Mouse (Mus musculus): Measurements from ENCODE around the gene Fasl. TPM values are rescaled to one million over a fixed set of nuclear protein-coding genes. Genes with fewer than 3 reads are reported as not detected.

The Fasl gene
- total RNA-seq (2014; rRNA removed) (0.63 and 1.4 TPM in 2 replicates), polyA plus RNA-seq (2015; fragmentation: Nextera tagmentation; extraction: Ambion mirVana) (0.56 TPM in 1 of 2 replicates, not detected in the other)

DNA sequence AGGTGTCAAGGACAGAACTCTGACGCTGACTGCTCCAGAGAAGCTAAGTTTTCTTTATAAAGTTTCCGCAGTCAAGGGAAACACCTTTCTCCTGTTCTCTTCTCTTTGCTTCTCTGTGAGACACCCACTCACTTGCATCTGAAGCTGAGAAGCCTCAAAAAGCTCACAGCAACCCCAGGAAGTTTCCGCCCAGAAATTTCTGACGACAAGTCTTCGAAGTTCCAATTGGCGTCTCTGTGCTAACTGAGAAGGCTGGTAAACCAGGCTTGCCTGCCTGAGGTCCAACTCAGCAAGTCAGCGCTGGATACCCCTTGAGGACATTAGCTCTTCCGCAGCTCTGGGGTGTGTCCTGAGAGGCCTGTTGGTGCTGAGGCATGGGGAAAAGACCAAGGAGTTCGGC is at the start of gene Fasl:
Gene Fasl (minus strand): TSS at position 157 of the 400 bp plus-strand sequence.
- 91% methylated on average over 9 of the region's 9 CpGs for WGBS
- TF ChIP-seq CTCF (IDR thresholded peaks at IDR 0.05; ENCODE audit: low read depth) = no peak
- no peak for ATAC-seq

DNA sequence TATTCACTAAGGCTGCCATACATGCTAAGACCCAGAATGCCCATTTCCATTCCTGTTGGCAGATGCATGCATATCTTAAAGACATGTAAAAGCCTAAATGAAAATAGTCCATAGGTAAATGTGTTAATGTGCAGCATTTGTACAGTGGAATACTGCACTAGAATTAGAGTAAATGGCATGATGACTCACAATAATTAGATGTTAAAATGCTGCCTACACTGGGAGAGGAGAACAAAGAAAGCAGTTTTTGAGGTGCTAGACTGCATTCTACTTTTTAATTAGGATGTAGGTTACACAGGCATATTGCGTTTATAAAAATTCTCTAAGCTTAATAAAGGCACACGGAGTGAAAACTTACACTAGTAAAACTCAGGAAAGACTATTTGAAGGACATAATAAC is 38.4 kb upstream of the Fasl start:
- Histone ChIP-seq H3K9me3 (ENCODE audit: low read length) (no peaks in the 10 kb centered on the region), H3K4me1 (ENCODE audit: insufficient read depth, low read length) (no peaks in the 10 kb centered on the region), H3K4me3 (ENCODE audit: low read length) (no peak overlapping the region), H3K36me3 (ENCODE audit: insufficient read depth, low read length) (peaks cover 11% of the 10 kb centered on the region; the same call in 1 of the 2 replicates), H3K9ac (replicated peaks; ENCODE audit: low read length) (no peak overlapping the region), H3K27ac (no peak overlapping the region), H3K27me3 (ENCODE audit: insufficient read depth, low read length) (no peaks in the 10 kb centered on the region), H3K4me2 (ENCODE audit: low read depth, low read length) (no peak overlapping the region)
- WGBS = 87% methylated on average over 2 of the region's 2 CpGs
- no peak for TF ChIP-seq CTCF (IDR thresholded peaks at IDR 0.05; ENCODE audit: low read depth)
- no peak for ATAC-seq
- DNase-seq (ENCODE audit: low spot score) = no peak

More for the DNA sequence above, at the start of gene Fasl:
- Histone ChIP-seq H3K4me2 (ENCODE audit: low read depth, low read length) (no peak within 1 kb of the TSS), H3K27ac (no peak within 1 kb of the TSS), H3K27me3 (ENCODE audit: insufficient read depth, low read length) (no peaks in the 10 kb centered on the region), H3K36me3 (ENCODE audit: insufficient read depth, low read length) (no peaks in the 10 kb centered on the region), H3K9me3 (ENCODE audit: low read length) (no peaks in the 10 kb centered on the region), H3K4me3 (ENCODE audit: low read length) (no peak within 1 kb of the TSS), H3K9ac (replicated peaks; ENCODE audit: low read length) (no peak within 1 kb of the TSS), H3K4me1 (ENCODE audit: insufficient read depth, low read length) (no peaks in the 10 kb centered on the region)
- DNase-seq (ENCODE audit: low spot score) = no peak

DNA sequence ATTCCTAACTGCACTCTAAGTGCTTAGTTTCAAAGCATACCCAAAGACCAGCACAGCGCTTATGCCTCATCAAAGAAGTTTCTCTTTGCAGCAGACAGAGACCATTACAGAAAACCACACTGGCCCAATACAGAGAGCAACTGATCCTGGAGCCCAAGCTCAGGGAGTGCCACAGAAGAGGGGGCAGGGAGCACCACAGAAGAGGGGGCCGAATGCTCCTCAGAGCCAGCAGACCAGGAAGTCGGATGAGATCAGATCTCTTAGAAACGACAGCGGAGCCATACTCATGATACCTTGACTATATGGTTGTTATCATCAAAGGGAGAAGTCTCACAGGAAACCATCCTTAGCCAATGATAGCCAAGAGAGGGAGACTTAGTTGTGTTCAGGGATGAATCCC is 21.1 kb upstream of the Fasl start:
- H3K4me2 ChIP-seq (ENCODE audit: low read depth, low read length) = no peak overlapping the region
- H3K9ac ChIP-seq (replicated peaks; ENCODE audit: low read length) = no peak overlapping the region
- no peaks in the 10 kb centered on the region for H3K36me3 ChIP-seq (ENCODE audit: insufficient read depth, low read length)
- DNase-seq (ENCODE audit: low spot score) (no peak), ATAC-seq (no peak)
- H3K4me1 ChIP-seq (ENCODE audit: insufficient read depth, low read length) = no peaks in the 10 kb centered on the region
- no peak overlapping the region for H3K4me3 ChIP-seq (ENCODE audit: low read length)
- no peaks in the 10 kb centered on the region for H3K9me3 ChIP-seq (ENCODE audit: low read length)
- no peak overlapping the region for H3K27ac ChIP-seq
- no peaks in the 10 kb centered on the region for H3K27me3 ChIP-seq (ENCODE audit: insufficient read depth, low read length)
- WGBS = 93% methylated on average over 5 of the region's 5 CpGs
- no peak for TF ChIP-seq CTCF (IDR thresholded peaks at IDR 0.05; ENCODE audit: low read depth)

DNA sequence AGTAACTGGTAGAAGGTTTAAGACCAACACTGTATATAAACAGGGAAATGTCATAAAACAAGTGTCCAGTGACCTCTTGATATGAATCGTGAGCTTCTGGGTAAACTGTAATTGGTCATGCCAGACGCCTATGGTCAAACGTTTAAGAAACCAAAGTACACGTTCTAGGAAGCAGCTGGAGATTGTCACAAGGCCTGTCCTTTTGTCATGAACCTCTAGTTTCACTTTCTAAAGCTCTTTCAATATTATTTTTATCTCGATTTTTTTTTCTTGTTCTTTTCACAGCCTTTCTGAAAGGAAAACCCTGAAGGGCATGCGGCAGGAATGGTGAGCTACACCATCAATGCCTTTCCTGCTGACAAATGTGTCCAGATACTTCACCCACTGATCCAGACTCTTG is 20.7 kb upstream of the Fasl start:
- H3K36me3 ChIP-seq (ENCODE audit: insufficient read depth, low read length) = no peaks in the 10 kb centered on the region
- 81% methylated on average over 6 of the region's 6 CpGs for WGBS
- ATAC-seq (no peak), DNase-seq (ENCODE audit: low spot score) (no peak)
- H3K27me3 ChIP-seq (ENCODE audit: insufficient read depth, low read length) = no peaks in the 10 kb centered on the region
- no peaks in the 10 kb centered on the region for H3K9me3 ChIP-seq (ENCODE audit: low read length)
- H3K9ac ChIP-seq (replicated peaks; ENCODE audit: low read length) = no peak overlapping the region
- H3K4me3 ChIP-seq (ENCODE audit: low read length) = no peak overlapping the region
- no peak overlapping the region for H3K4me2 ChIP-seq (ENCODE audit: low read depth, low read length)
- H3K4me1 ChIP-seq (ENCODE audit: insufficient read depth, low read length) = no peaks in the 10 kb centered on the region
- no peak for TF ChIP-seq CTCF (IDR thresholded peaks at IDR 0.05; ENCODE audit: low read depth)
- no peak overlapping the region for H3K27ac ChIP-seq

DNA sequence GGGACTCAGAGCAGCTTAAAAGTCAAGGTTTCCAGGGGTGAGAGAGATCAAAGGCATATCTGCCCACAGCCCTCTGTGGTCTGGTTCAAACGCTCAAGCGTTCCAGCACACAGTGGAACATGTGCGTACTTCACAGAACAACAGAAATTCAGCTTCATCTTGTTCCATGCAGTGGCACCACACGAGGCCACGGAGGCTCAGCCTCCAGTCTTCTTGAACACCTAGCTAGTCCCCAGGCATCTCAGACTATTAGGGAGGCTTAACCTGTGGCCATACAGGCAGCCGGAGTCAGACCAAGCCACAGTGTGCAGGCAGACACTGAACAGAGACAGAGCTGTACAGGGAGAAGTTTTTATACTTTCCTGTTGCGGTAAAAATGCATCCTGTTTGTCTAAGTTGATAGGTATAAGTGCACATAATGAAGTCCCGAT is 16.3 kb upstream of the Fasl start:
- WGBS = 85% methylated on average over 8 of the region's 8 CpGs
- Histone ChIP-seq H3K4me1 (ENCODE audit: insufficient read depth, low read length) (no peaks in the 10 kb centered on the region), H3K36me3 (ENCODE audit: insufficient read depth, low read length) (no peaks in the 10 kb centered on the region), H3K27ac (no peak overlapping the region), H3K4me2 (ENCODE audit: low read depth, low read length) (no peak overlapping the region), H3K27me3 (ENCODE audit: insufficient read depth, low read length) (no peaks in the 10 kb centered on the region), H3K9me3 (ENCODE audit: low read length) (no peaks in the 10 kb centered on the region), H3K9ac (replicated peaks; ENCODE audit: low read length) (no peak overlapping the region), H3K4me3 (ENCODE audit: low read length) (no peak overlapping the region)
- ATAC-seq (no peak), DNase-seq (ENCODE audit: low spot score) (no peak)
- no peak for TF ChIP-seq CTCF (IDR thresholded peaks at IDR 0.05; ENCODE audit: low read depth)

DNA sequence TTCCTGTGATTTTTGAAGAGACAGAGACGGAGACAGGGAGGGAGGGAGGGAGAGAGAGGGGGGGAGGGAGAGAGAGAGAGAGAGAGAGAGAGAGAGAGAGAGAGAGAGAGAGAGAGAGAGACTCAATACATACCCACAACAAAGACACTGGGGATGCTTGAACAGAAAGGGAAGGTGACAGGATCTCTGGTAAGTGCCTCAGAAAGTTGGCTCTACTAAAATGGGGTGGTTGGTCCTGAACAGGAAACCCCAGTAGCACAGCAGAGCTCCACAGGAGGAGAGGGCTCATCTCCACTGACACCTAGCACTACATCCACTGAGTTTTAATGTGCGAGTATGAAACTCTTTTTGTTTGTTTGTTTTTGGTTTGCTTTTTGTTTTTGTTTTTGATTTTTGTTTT is 13.0 kb upstream of the Fasl start:
- DNase-seq (ENCODE audit: low spot score) (no peak), ATAC-seq (no peak)
- H3K9ac ChIP-seq (replicated peaks; ENCODE audit: low read length) = no peak overlapping the region
- no peak overlapping the region for H3K4me3 ChIP-seq (ENCODE audit: low read length)
- H3K27me3 ChIP-seq (ENCODE audit: insufficient read depth, low read length) = no peaks in the 10 kb centered on the region
- H3K4me1 ChIP-seq (ENCODE audit: insufficient read depth, low read length) = no peaks in the 10 kb centered on the region
- H3K9me3 ChIP-seq (ENCODE audit: low read length) = no peaks in the 10 kb centered on the region
- H3K4me2 ChIP-seq (ENCODE audit: low read depth, low read length) = no peak overlapping the region
- WGBS = 83% methylated on average over 2 of the region's 2 CpGs
- no peaks in the 10 kb centered on the region for H3K36me3 ChIP-seq (ENCODE audit: insufficient read depth, low read length)
- no peak overlapping the region for H3K27ac ChIP-seq
- no peak for TF ChIP-seq CTCF (IDR thresholded peaks at IDR 0.05; ENCODE audit: low read depth)

DNA sequence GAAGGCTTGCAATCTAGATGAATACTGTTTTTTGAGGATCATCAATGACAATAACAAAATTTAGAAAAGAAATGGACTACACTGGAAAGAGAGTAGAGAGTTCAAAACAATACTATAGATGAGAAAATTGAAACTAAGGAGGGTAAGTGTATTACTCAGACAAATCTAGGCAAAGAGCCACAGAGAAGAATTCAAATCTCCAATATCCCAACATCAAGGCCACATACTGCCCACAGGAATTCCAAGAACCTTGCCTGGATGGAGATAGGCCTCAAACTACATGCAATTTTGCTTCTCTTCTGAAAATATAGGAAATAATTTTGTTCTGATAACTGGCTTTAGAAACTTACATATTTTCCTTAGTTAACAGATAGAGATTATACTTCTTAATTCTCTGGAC is 12.0 kb upstream of the Fasl start:
- ATAC-seq = no peak

More for the DNA sequence above, 12.0 kb upstream of the Fasl start:
- Histone ChIP-seq H3K27me3 (ENCODE audit: insufficient read depth, low read length) (no peaks in the 10 kb centered on the region), H3K9ac (replicated peaks; ENCODE audit: low read length) (no peak overlapping the region), H3K4me2 (ENCODE audit: low read depth, low read length) (no peak overlapping the region), H3K27ac (no peak overlapping the region), H3K4me1 (ENCODE audit: insufficient read depth, low read length) (no peaks in the 10 kb centered on the region), H3K36me3 (ENCODE audit: insufficient read depth, low read length) (no peaks in the 10 kb centered on the region), H3K9me3 (ENCODE audit: low read length) (no peaks in the 10 kb centered on the region), H3K4me3 (ENCODE audit: low read length) (no peak overlapping the region)
- DNase-seq (ENCODE audit: low spot score) = no peak
- TF ChIP-seq CTCF (IDR thresholded peaks at IDR 0.05; ENCODE audit: low read depth) = no peak
